Mouse (Mus musculus) heart, embryonic 16.5 days (tissue): ENCODE results near the gene 9830107B12Rik. TPM values are rescaled to one million over a fixed set of nuclear protein-coding genes. Genes with fewer than 3 reads are reported as not detected.

ENCODE experiments used
- ATAC-seq: fragments of 200-750 bp; cut with Nextera tagmentation; replicated peaks from 2 replicates; pipeline ENCODE4 v1.8.0; 2017; ENCODE audit warnings: moderate number of reproducible peaks; ENCODE audit not compliant: insufficient read depth, low FRiP score; ENCODE audit errors: extremely low read depth
- H3K27ac ChIP-seq: fragments of 300-500 bp; sonication (generic); 2 replicates; pipeline ENCODE4 v1.5.1; 2014; ENCODE audit warnings: mild to moderate bottlenecking, low read length, control low read depth, moderate library complexity
- H3K27me3 ChIP-seq: fragments of 300-500 bp; sonication (generic); 2 replicates; pipeline ENCODE4 v1.6.1; 2014; ENCODE audit warnings: low read length, mixed read lengths; ENCODE audit not compliant: control insufficient read depth, insufficient read depth
- H3K36me3 ChIP-seq: fragments of 300-500 bp; sonication (generic); 2 replicates; pipeline ENCODE4 v1.6.1; 2014; ENCODE audit not compliant: control insufficient read depth, insufficient read depth
- H3K4me1 ChIP-seq: fragments of 300-500 bp; sonication (generic); 2 replicates; pipeline ENCODE4 v1.6.1; 2014; ENCODE audit warnings: low read length, mixed read lengths; ENCODE audit not compliant: control insufficient read depth, insufficient read depth
- H3K4me2 ChIP-seq: fragments of 300-500 bp; sonication (generic); 2 replicates; pipeline ENCODE4 v1.6.1; 2014; ENCODE audit warnings: low read depth, mild to moderate bottlenecking, control low read depth, low read length
- H3K4me3 ChIP-seq: fragments of 300-500 bp; sonication (generic); 2 replicates; pipeline ENCODE4 v1.5.1; 2014; ENCODE audit warnings: mild to moderate bottlenecking, control low read depth, low read length
- H3K9ac ChIP-seq: fragments of 300-500 bp; sonication (generic); 2 replicates; pipeline ENCODE4 v1.6.1; 2014; ENCODE audit warnings: low read length, control low read depth
- H3K9me3 ChIP-seq: fragments of 300-500 bp; sonication (generic); replicated peaks from 2 replicates; pipeline ENCODE4 v1.6.1; 2016; ENCODE audit warnings: low read length; ENCODE audit not compliant: control insufficient read depth
- WGBS: fragments of 180-500 bp; shearing (Covaris S2); extraction: QIAGEN DNeasy Blood & Tissue Kit; methylation state at CpG from one replicate; pipeline ENCODE4 v1.1.7; 2014; 5-methylcytosine and 5-hydroxymethylcytosine counted together
- polyA plus RNA-seq: library from polyadenylated mRNA; unstranded; fragments of >200 nt; fragmentation: Nextera tagmentation; extraction: Ambion mirVana; gene quantifications from 2 replicates; pipeline ENCODE4 v1.2.1, GENCODE M21; 2015

Gene 9830107B12Rik
- polyA plus RNA-seq, 1 experiment from 2014 or later = not detected

DNA sequence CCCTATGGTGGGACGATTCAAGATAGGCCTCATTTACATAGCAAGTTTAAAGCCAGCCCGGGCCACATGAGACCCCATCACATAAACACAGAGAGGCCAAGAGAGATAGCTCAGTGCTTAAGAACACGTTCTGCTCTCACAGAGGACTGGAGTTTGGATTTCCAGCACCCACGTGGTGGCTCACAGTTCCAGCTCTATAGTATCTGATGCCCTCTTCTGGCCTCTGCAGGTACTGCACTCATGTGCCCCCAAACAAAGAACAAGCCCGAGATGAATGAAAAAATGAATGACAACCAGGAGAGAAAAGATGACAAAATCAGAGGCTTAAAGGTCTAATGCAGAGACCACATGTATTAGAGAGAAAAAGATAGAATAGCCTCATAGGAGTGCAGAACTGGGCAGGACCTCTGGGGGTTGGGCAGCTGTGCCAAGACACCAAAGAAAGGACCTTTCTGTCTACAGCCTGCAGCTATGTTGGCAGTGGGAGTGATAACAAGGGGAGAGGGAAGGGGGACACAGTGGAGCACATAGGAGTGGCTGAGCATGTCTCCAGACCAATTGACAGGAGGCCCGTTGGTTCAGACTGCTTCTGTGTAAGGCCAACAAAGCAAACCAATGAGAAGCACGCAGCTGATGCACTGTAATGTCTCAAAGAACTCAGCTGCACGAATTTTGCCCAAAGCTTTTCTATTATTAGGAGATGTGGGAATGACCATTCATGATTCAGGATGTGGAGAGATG is 35.4 kb downstream of the 9830107B12Rik start:
- WGBS = 44% methylated on average over 8 of the region's 8 CpGs
- H3K4me2 ChIP-seq = no peak overlapping the region
- H3K4me3 ChIP-seq = no peak overlapping the region
- no peaks in the 10 kb centered on the region for H3K4me1 ChIP-seq
- no peak for ATAC-seq
- no peaks in the 10 kb centered on the region for H3K36me3 ChIP-seq
- H3K27me3 ChIP-seq = no peaks in the 10 kb centered on the region
- H3K9ac ChIP-seq = no peak overlapping the region
- H3K27ac ChIP-seq = no peak overlapping the region
- H3K9me3 ChIP-seq = peaks cover 12% of the 10 kb centered on the region; the same call in 1 of the 2 replicates

GRCm38 (mm10) chr17:48108520-48108919 is 37.5 kb downstream of the 9830107B12Rik start:
- H3K4me3 ChIP-seq = no peak overlapping the region
- no peak overlapping the region for H3K9ac ChIP-seq
- no peak overlapping the region for H3K4me2 ChIP-seq
- H3K27ac ChIP-seq = no peak overlapping the region
- H3K9me3 ChIP-seq = peaks cover 5% of the 10 kb centered on the region; the same call in 1 of the 2 replicates
- no peaks in the 10 kb centered on the region for H3K36me3 ChIP-seq
- ATAC-seq = no peak
- H3K27me3 ChIP-seq = no peaks in the 10 kb centered on the region
- 75% methylated on average over 3 of the region's 3 CpGs for WGBS
- H3K4me1 ChIP-seq = no peaks in the 10 kb centered on the region

DNA sequence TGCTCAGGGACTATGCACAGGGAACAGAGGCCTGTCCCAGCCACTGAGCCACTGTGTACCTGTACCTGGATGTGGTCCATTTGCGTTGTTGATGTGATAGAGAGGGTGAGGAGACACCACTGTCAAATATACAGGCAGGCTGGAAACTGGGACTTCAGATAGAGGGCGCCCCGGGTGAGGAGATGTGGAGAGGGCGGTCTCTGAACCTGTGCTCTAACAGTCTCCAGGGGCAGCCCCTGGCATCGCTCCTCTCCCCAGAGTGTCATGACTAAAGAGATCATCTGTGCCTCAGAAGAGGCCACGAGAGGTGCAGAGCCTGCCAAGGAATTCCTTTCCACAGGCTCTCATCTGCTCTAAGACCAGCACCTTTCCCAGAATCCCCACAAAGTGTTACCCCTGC is 38.2 kb downstream of the 9830107B12Rik start:
- 45% methylated on average over 6 of the region's 6 CpGs for WGBS

DNA sequence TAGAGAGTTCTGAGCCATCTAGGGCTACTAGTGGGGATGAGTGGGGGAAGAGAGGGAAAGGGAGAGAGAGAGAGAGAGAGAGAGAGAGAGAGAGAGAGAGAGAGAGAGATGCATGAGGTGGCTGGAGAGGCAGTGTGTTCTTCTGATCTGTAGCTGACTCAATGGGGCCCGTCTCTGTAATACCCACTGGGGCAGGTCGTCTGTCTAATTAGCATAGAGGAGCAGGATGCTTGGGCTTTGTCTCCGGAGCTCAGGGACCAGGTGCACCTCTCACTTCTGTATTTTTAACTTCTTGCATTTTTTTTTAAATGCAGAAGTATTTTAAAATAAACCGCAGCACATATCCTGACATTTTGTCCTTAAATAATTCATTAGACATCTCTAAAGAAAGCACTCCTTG is 38.7 kb downstream of the 9830107B12Rik start:
- no peaks in the 10 kb centered on the region for H3K36me3 ChIP-seq
- 50% methylated on average over 4 of the region's 4 CpGs for WGBS
- no peaks in the 10 kb centered on the region for H3K4me1 ChIP-seq
- H3K9ac ChIP-seq = no peak overlapping the region
- H3K27ac ChIP-seq = no peak overlapping the region
- ATAC-seq = no peak
- 0 out of 2 replicates have a peak, but pooled peaks cover 3% of the 10 kb centered on the region for H3K9me3 ChIP-seq
- H3K4me2 ChIP-seq = no peak overlapping the region
- H3K4me3 ChIP-seq = no peak overlapping the region
- no peaks in the 10 kb centered on the region for H3K27me3 ChIP-seq

More for the DNA sequence above, 38.2 kb downstream of the 9830107B12Rik start:
- Histone ChIP-seq H3K9me3 (0 out of 2 replicates have a peak, but pooled peaks cover 3% of the 10 kb centered on the region), H3K9ac (no peak overlapping the region), H3K27ac (no peak overlapping the region), H3K4me2 (no peak overlapping the region), H3K36me3 (no peaks in the 10 kb centered on the region), H3K27me3 (no peaks in the 10 kb centered on the region), H3K4me3 (no peak overlapping the region), H3K4me1 (no peaks in the 10 kb centered on the region)
- no peak for ATAC-seq

- H3K27ac ChIP-seq = no peak overlapping the region
These were observed 45.3 kb downstream of the 9830107B12Rik start for GRCm38 (mm10) chr17:48100441-48101417.

GRCm38 (mm10) chr17:48099312-48099711 is 46.8 kb downstream of the 9830107B12Rik start:
- no peak overlapping the region for H3K4me3 ChIP-seq
- 20% methylated on average over 11 of the region's 11 CpGs for whole genome bisulfite sequencing
- peaks cover 49% of the 10 kb centered on the region for H3K27me3 ChIP-seq
- no peak overlapping the region for H3K4me2 ChIP-seq
- H3K9me3 ChIP-seq = no peaks in the 10 kb centered on the region
- H3K27ac ChIP-seq = no peak overlapping the region
- H3K36me3 ChIP-seq = no peaks in the 10 kb centered on the region
- H3K9ac ChIP-seq = no peak overlapping the region
- ATAC-seq = no peak
- H3K4me1 ChIP-seq = peaks cover 21% of the 10 kb centered on the region

More at GRCm38 (mm10) chr17:48100441-48101417, 45.3 kb downstream of the 9830107B12Rik start:
- peaks cover 19% of the 10 kb centered on the region for H3K4me1 ChIP-seq
- WGBS = 14% methylated on average over 21 of the region's 21 CpGs
- H3K27me3 ChIP-seq = peaks cover 37% of the 10 kb centered on the region
- H3K4me2 ChIP-seq = peak overlapping the region; percentile 61
- H3K9ac ChIP-seq = no peak overlapping the region
- ATAC-seq = peak; percentile 66
- peak overlapping the region; percentile 45 for H3K4me3 ChIP-seq
- no peaks in the 10 kb centered on the region for H3K9me3 ChIP-seq
- H3K36me3 ChIP-seq = no peaks in the 10 kb centered on the region

DNA sequence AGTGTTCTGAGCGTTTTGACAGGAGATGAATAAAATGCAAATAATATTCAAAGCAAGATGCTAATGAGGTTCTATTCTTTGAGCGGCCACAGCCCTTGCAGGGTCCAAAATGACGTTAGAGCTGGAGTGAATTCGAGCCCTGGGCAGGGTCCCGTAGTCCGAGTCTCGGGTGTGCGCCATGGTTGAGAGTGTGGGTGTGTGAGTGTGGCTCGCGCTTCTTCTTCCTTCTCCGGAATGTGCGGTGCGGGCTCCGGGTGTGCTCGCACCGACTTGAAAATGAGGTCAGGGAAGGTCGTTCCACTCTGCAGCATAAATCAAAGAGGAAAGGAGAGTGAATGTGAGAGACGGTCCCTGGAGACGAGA is 47.6 kb downstream of the 9830107B12Rik start:
- Histone ChIP-seq H3K9me3 (peaks cover 3% of the 10 kb centered on the region), H3K27me3 (peaks cover 57% of the 10 kb centered on the region), H3K36me3 (no peaks in the 10 kb centered on the region), H3K4me3 (peak overlapping the region; percentile 49), H3K9ac (peak overlapping the region; percentile 39; the same call in 1 of the 2 replicates), H3K4me2 (peak overlapping the region; percentile 78), H3K27ac (no peak overlapping the region), H3K4me1 (peaks cover 21% of the 10 kb centered on the region)
- 1% methylated on average over 19 of the region's 19 CpGs for WGBS
- no peak for ATAC-seq

DNA sequence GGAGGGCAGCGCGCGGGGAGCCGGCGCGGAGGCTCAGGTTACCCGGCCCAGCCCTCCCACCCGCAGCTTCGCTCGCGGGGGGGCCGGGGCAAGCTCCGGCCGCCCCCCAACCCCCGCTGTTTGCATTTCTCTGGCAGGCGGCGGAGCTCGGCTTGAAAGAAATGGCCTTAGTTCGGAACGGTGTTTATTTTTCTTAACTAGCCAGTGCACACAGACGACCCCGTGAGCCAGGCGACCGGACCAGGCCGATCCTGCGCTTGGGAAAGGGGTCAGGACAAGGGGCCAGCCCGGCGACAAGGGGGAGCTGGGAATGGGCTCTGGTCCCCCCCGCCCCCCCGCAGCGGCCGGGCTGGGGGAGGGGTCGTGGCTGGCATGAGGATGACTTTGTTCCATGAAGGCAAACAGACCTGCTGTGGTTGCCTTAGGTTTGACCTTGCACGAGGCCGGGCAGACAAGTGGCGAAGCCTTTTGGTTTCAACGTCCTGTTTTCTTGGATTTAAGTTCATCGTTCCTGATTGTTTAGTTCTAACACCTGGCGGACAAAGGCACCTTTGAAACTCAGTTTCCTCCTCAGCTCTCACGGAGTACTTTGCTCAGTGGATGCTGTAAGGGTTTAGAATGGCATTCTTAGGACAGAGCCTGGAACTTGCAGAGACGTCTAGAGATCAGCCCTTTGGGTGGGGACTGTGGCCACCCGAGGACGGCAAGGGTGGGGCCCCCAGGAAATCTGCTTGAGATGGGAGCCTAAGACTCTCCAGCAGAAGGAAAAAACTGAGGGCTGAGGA is 48.1 kb downstream of the 9830107B12Rik start:
- no peak for ATAC-seq
- no peaks in the 10 kb centered on the region for H3K36me3 ChIP-seq
- peaks cover 21% of the 10 kb centered on the region for H3K4me1 ChIP-seq
- under 1% methylated on average over 43 of the region's 43 CpGs for WGBS
- H3K27me3 ChIP-seq = peaks cover 57% of the 10 kb centered on the region
- no peak overlapping the region for H3K27ac ChIP-seq
- H3K4me3 ChIP-seq = peak overlapping the region; percentile 49
- H3K9me3 ChIP-seq = peaks cover 5% of the 10 kb centered on the region
- H3K4me2 ChIP-seq = peak overlapping the region; percentile 78
- peak overlapping the region; percentile 62 for H3K9ac ChIP-seq
